Mouse (Mus musculus) ovary, adult 10 weeks (tissue): ENCODE data around the gene Cyp4x1. TPM values are rescaled to one million over a fixed set of nuclear protein-coding genes. Genes with fewer than 3 reads are reported as not detected.

Experiments
- polyA plus RNA-seq: library from polyadenylated mRNA; stranded (reverse); fragments of 350-450 nt; fragmentation: Illumina TruSeq; extraction: RNeasy Lipid Tissue Mini Kit (QIAGEN cat#74804); gene quantifications from one replicate; pipeline ENCODE4 v1.2.3, GENCODE M21; 2014

Gene Cyp4x1
- polyA plus RNA-seq: not detected

GRCm38 (mm10) chr4:115133621-115134295, at the start of gene Cyp4x1:
Gene Cyp4x1, minus strand, starts transcription at chr4:115134281.

DNA sequence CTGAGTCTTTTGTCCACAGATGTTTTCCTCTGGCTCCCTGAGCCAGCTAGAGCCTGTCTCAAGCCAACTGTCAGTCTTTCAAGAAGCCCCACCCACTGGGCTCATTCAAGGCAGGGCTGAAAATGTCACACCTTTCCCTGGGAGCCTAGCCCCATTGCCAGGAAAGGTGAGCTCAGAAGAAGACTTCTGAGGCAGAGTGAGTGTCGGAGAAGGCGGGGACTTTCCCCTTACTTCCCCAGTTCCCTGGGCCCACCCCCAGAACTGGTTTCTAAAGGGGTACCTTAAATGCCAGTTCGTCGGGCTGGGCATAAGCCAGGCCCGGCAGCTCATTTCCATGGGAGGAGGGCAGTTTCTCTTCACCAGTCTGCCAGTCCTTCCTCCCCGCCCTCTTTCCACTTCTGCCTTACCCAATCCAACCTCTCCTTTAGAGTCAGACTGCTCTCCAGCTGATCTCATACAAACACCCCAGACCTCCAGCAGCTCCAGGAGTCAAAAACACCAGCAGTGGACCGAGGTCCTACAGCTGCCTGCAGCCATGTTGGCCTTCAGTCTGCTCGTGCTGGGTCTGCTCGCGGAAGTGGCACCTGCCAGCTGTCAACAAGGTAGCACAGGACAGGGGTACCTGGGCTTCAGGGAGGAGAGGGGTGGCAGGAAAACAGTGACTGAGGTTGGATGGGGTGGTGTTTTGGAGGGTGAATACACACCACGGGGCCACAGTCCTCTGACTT, 45.3 kb downstream of the Cyp4x1 start, which contains the start of gene Pdzk1ip1:
Gene Pdzk1ip1 (plus strand): TSS at position 98 of the 728 bp plus-strand sequence.

GRCm38 (mm10) chr4:115056371-115056920, 77.6 kb downstream of the Cyp4x1 start, which contains the start of gene Tal1:
Gene Tal1, plus strand, starts transcription at chr4:115056426.

Other genes starting within 250 kb of the Cyp4x1 start
- gene Foxd2, start 225.4 kb downstream of the Cyp4x1 start, polyA plus RNA-seq: not detected
- not detected for gene Foxe3, start 208.3 kb downstream of the Cyp4x1 start, polyA plus RNA-seq
- 293 TPM for gene Cmpk1, start 147.0 kb downstream of the Cyp4x1 start, polyA plus RNA-seq
- gene Stil, start 134.1 kb downstream of the Cyp4x1 start, polyA plus RNA-seq: 6.8 TPM
- gene Tal1, start 77.9 kb downstream of the Cyp4x1 start, polyA plus RNA-seq: 2.4 TPM
- not detected for gene Pdzk1ip1, start 45.6 kb downstream of the Cyp4x1 start, polyA plus RNA-seq
- gene Cyp4a29, start 107.8 kb upstream of the Cyp4x1 start, polyA plus RNA-seq: not detected
- gene Cyp4a12a, start 164.8 kb upstream of the Cyp4x1 start, polyA plus RNA-seq: not detected